Mouse (Mus musculus): ENCODE results near the gene Gm17349.

GRCm38 (mm10) chr15:99699715-99700114 is 5.6 kb downstream of the Gm17349 start:
- TF ChIP-seq CTCF (IDR thresholded peaks at IDR 0.05; ENCODE audit: insufficient read depth, low read depth, low read length) (no peak), POLR2A (IDR thresholded peaks at IDR 0.05; ENCODE audit: insufficient read depth, low read depth, low read length) (no peak)
